Mouse (Mus musculus) embryonic facial prominence, embryonic 14.5 days (tissue): ENCODE measurements around the gene Rnf31. TPM values are rescaled to one million over a fixed set of nuclear protein-coding genes. Genes with fewer than 3 reads are reported as not detected.
A peak's percentile ranks its signal among the peaks of the same experiment; 100 is the strongest.

Experiments used
- ATAC-seq: fragments of 200-750 bp; cut with Nextera tagmentation; 2 replicates; pipeline ENCODE4 v1.8.0; 2017; ENCODE audit warnings: low read depth, moderate number of reproducible peaks, moderate TSS enrichment
- DNase-seq: peaks from one replicate; pipeline ENCODE4 v3.0.0-alpha.2; 2015; ENCODE audit warnings: low spot score
- H3K27ac ChIP-seq: fragments of 300-500 bp; sonication (generic); replicated peaks from 2 replicates; pipeline ENCODE4 v1.5.1; 2014; ENCODE audit warnings: low read depth, mild to moderate bottlenecking, low read length, moderate library complexity
- H3K27me3 ChIP-seq: fragments of 300-500 bp; sonication (generic); replicated peaks from 2 replicates; pipeline ENCODE4 v1.6.1; 2014; ENCODE audit warnings: low read length; ENCODE audit not compliant: control insufficient read depth, insufficient read depth
- H3K36me3 ChIP-seq: fragments of 300-500 bp; sonication (generic); 2 replicates; pipeline ENCODE4 v1.6.1; 2014; ENCODE audit warnings: low read length, mixed read lengths; ENCODE audit not compliant: control insufficient read depth, insufficient read depth
- H3K4me1 ChIP-seq: fragments of 300-500 bp; sonication (generic); 2 replicates; pipeline ENCODE4 v1.6.1; 2014; ENCODE audit warnings: antibody characterized with exemption, low read length; ENCODE audit not compliant: control insufficient read depth, insufficient read depth
- H3K4me2 ChIP-seq: fragments of 300-500 bp; sonication (generic); 2 replicates; pipeline ENCODE4 v1.6.1; 2014; ENCODE audit warnings: low read depth, mild to moderate bottlenecking, low read length, moderate library complexity, mixed read lengths
- H3K4me3 ChIP-seq: fragments of 300-500 bp; sonication (generic); 2 replicates; pipeline ENCODE4 v1.5.1; 2014; ENCODE audit warnings: low read depth, mild to moderate bottlenecking, low read length
- H3K9ac ChIP-seq: fragments of 300-500 bp; sonication (generic); 2 replicates; pipeline ENCODE4 v1.6.1; 2014; ENCODE audit warnings: low read depth, mild to moderate bottlenecking, low read length, moderate library complexity, mixed read lengths
- H3K9me3 ChIP-seq: fragments of 300-500 bp; sonication (generic); 2 replicates; pipeline ENCODE4 v1.6.1; 2016; ENCODE audit warnings: low read length; ENCODE audit not compliant: control insufficient read depth
- WGBS: fragments of 180-500 bp; shearing (Covaris S2); extraction: QIAGEN DNeasy Blood & Tissue Kit; methylation state at CpG from one replicate; pipeline ENCODE4 v1.1.7; 2014; 5-methylcytosine and 5-hydroxymethylcytosine counted together
- polyA plus RNA-seq: library from polyadenylated mRNA; unstranded; fragments of >200 nt; fragmentation: Nextera tagmentation; extraction: Ambion mirVana; gene quantifications from 2 replicates; pipeline ENCODE4 v1.2.1, GENCODE M21; 2014

Gene Rnf31
- polyA plus RNA-seq, 1 experiment from 2014 or later = 11.7 TPM

- H3K27me3 ChIP-seq = no peaks in the 10 kb centered on the region
- H3K4me3 ChIP-seq = no peak overlapping the region
- H3K9me3 ChIP-seq = no peaks in the 10 kb centered on the region
- H3K4me2 ChIP-seq = no peak overlapping the region
- no peak overlapping the region for H3K9ac ChIP-seq
- no peak overlapping the region for H3K27ac ChIP-seq
- no peak for DNase-seq
- peaks cover 21% of the 10 kb centered on the region for H3K36me3 ChIP-seq
- ATAC-seq = no peak
- H3K4me1 ChIP-seq = 0 out of 2 replicates have a peak, but pooled peaks cover 3% of the 10 kb centered on the region
- 95% methylated on average over 16 of the region's 16 CpGs for WGBS
These were observed 10.8 kb upstream of the Rnf31 start for GRCm38 (mm10) chr14:55580731-55581130.

- 72% methylated on average over 9 of the region's 9 CpGs for WGBS
- Histone ChIP-seq H3K4me1 (0 out of 2 replicates have a peak, but pooled peaks cover 3% of the 10 kb centered on the region), H3K4me3 (no peak overlapping the region), H3K4me2 (no peak overlapping the region), H3K27me3 (no peaks in the 10 kb centered on the region), H3K9ac (no peak overlapping the region), H3K27ac (no peak overlapping the region), H3K36me3 (peaks cover 25% of the 10 kb centered on the region), H3K9me3 (no peaks in the 10 kb centered on the region)
- DNase-seq = no peak
- no peak for ATAC-seq
These were observed 9.4 kb upstream of the Rnf31 start for GRCm38 (mm10) chr14:55581981-55582681.

- H3K36me3 ChIP-seq = peaks cover 43% of the 10 kb centered on the region
- H3K27ac ChIP-seq = no peak overlapping the region
- no peaks in the 10 kb centered on the region for H3K4me1 ChIP-seq
- WGBS = 36% methylated on average over 5 of the region's 5 CpGs
- no peaks in the 10 kb centered on the region for H3K9me3 ChIP-seq
- peak overlapping the region; percentile 52 for H3K4me3 ChIP-seq
- ATAC-seq = no peak
- no peaks in the 10 kb centered on the region for H3K27me3 ChIP-seq
- H3K4me2 ChIP-seq = peak overlapping the region; percentile 89
- no peak overlapping the region for H3K9ac ChIP-seq
- no peak for DNase-seq
These were observed 7.2 kb upstream of the Rnf31 start for GRCm38 (mm10) chr14:55584303-55584701.

- no peaks in the 10 kb centered on the region for H3K27me3 ChIP-seq
- DNase-seq (peak; percentile 48), ATAC-seq (peak; percentile 86)
- H3K4me2 ChIP-seq = peak within 1 kb of the TSS; percentile 89
- peak within 1 kb of the TSS; percentile 60 for H3K9ac ChIP-seq
- H3K4me3 ChIP-seq = peak within 1 kb of the TSS; percentile 52
- peaks cover under 1% of the 10 kb centered on the region; the same call in 1 of the 2 replicates for H3K4me1 ChIP-seq
- no peak within 1 kb of the TSS for H3K27ac ChIP-seq
- H3K9me3 ChIP-seq = no peaks in the 10 kb centered on the region
- 4% methylated on average over 30 of the region's 43 CpGs for WGBS
- H3K36me3 ChIP-seq = peaks cover 45% of the 10 kb centered on the region
These were observed 6.6 kb upstream of the Rnf31 start, which contains the start of gene Emc9 for GRCm38 (mm10) chr14:55584702-55585565. Emc9 (minus strand) TSS chr14:55585302.

GRCm38 (mm10) chr14:55585566-55585960, 5.9 kb upstream of the Rnf31 start:
- Histone ChIP-seq H3K4me1 (peaks cover 6% of the 10 kb centered on the region), H3K27me3 (no peaks in the 10 kb centered on the region), H3K9me3 (no peaks in the 10 kb centered on the region), H3K27ac (no peak overlapping the region), H3K36me3 (peaks cover 38% of the 10 kb centered on the region), H3K9ac (no peak overlapping the region), H3K4me2 (peak overlapping the region; percentile 89; the same call in 1 of the 2 replicates), H3K4me3 (peak overlapping the region; percentile 52; the same call in 1 of the 2 replicates)
- DNase-seq (no peak), ATAC-seq (no peak)
- 51% methylated on average over 6 of the region's 6 CpGs for WGBS

GRCm38 (mm10) chr14:55586149-55586548, 5.4 kb upstream of the Rnf31 start:
- Histone ChIP-seq H3K27me3 (no peaks in the 10 kb centered on the region), H3K4me2 (no peak overlapping the region), H3K9me3 (no peaks in the 10 kb centered on the region), H3K4me1 (peaks cover 6% of the 10 kb centered on the region), H3K27ac (no peak overlapping the region), H3K9ac (no peak overlapping the region), H3K36me3 (peaks cover 33% of the 10 kb centered on the region), H3K4me3 (no peak overlapping the region)
- WGBS = 90% methylated on average over 2 of the region's 2 CpGs
- no peak for ATAC-seq
- no peak for DNase-seq

- H3K9ac ChIP-seq = no peak overlapping the region
- DNase-seq (no peak), ATAC-seq (no peak)
- no peaks in the 10 kb centered on the region for H3K27me3 ChIP-seq
- H3K27ac ChIP-seq = no peak overlapping the region
- peaks cover 13% of the 10 kb centered on the region for H3K4me1 ChIP-seq
- no peaks in the 10 kb centered on the region for H3K9me3 ChIP-seq
- 84% methylated on average over 5 of the region's 5 CpGs for WGBS
- peaks cover 26% of the 10 kb centered on the region for H3K36me3 ChIP-seq
- H3K4me2 ChIP-seq = no peak overlapping the region
- no peak overlapping the region for H3K4me3 ChIP-seq
These were observed 2.2 kb upstream of the Rnf31 start for GRCm38 (mm10) chr14:55589271-55589670.

GRCm38 (mm10) chr14:55589771-55590448, 1.6 kb upstream of the Rnf31 start:
- Histone ChIP-seq H3K27me3 (no peaks in the 10 kb centered on the region), H3K4me1 (peaks cover 13% of the 10 kb centered on the region), H3K4me3 (peak overlapping the region; percentile 74), H3K27ac (peak overlapping the region; percentile 81), H3K36me3 (peaks cover 31% of the 10 kb centered on the region), H3K4me2 (peak overlapping the region; percentile 92), H3K9me3 (no peaks in the 10 kb centered on the region), H3K9ac (peak overlapping the region; percentile 74)
- 83% methylated on average over 11 of the region's 11 CpGs for WGBS
- no peak for ATAC-seq
- DNase-seq = no peak
